Mouse (Mus musculus): ENCODE data around the gene Serinc3.

The Serinc3 gene

GRCm38 (mm10) chr2:163620451-163620850 is 24.5 kb downstream of the Serinc3 start:
- no peak for DNase-seq

DNA sequence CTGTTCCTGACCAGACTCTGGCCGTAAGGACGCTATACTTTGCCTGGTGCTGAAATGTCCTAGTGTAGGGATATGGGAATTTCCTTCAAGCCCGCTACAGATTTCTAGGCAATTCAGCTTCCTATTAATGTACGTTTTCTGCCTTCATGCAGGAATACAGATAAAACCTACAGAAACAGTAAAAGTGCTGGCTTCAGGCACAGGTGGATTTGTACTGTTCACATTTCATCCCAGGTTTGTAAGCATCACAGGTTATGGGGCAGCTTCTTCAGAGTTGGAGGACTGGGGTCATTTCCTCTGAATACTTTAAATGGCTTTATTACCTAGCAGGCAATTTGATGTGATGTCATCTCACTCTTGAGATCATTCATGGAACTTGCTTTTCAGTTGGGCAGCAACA is 27.1 kb downstream of the Serinc3 start:
- no peak for DNase-seq

DNA sequence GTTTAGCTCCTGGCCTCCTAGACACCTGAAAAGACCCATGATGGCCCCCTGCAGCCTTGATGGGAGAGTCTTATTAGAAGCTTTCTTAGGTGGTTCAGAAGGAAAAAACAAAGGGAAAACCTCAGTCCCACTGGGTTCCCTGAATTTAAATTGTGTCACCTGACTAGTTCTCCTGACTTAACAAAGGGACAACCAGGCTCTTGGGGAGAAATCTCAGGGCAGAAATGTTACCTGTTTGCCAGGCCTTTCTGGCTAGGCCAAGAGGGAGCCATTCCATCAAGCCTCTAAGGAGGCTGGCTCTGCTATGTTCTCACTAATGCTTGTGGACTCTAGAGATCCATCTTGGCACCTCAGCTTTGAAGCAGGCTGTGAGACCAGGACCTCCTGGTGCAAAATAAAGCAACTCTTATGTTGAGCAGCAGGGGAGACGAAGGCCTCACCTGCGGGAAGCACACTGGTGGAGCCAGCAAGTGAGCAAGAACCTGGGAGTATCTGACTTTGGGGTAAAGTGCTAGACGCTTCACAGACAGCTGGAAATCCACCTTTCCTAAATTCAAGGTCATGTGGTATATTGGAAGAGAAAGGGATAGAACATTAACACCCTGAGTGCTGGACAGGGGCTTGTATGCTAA is 27.6 kb downstream of the Serinc3 start:
- DNase-seq: no peak

GRCm38 (mm10) chr2:163616652-163617227 is 28.2 kb downstream of the Serinc3 start:
- no peak for DNase-seq

- no peak for DNase-seq
These were observed 28.9 kb downstream of the Serinc3 start for GRCm38 (mm10) chr2:163615906-163616651.

GRCm38 (mm10) chr2:163615401-163615800 is 29.5 kb downstream of the Serinc3 start:
- no peak for DNase-seq

DNA sequence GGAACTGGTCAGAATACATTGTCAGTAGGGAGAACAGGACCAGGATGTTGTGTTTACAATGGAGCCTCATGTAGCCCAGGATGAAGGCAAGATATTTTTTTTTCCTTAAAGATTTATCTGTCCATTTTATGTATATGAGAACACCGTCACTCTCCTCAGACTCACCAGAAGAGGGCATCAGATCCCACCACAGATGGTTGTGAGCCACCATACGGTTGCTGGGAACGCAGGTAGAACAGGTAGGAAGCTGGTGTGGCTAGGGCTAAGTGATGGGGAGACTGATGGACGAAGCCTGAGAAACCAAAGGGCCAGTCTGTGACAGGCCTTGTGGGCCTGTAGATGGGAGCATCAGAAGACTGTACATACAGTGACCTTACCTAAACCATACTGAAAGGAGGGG is 30.9 kb downstream of the Serinc3 start:
- no peak for DNase-seq

GRCm38 (mm10) chr2:163613206-163613605 is 31.7 kb downstream of the Serinc3 start:
- no peak for DNase-seq

GRCm38 (mm10) chr2:163611176-163611575 is 33.8 kb downstream of the Serinc3 start:
- DNase-seq: no peak

DNA sequence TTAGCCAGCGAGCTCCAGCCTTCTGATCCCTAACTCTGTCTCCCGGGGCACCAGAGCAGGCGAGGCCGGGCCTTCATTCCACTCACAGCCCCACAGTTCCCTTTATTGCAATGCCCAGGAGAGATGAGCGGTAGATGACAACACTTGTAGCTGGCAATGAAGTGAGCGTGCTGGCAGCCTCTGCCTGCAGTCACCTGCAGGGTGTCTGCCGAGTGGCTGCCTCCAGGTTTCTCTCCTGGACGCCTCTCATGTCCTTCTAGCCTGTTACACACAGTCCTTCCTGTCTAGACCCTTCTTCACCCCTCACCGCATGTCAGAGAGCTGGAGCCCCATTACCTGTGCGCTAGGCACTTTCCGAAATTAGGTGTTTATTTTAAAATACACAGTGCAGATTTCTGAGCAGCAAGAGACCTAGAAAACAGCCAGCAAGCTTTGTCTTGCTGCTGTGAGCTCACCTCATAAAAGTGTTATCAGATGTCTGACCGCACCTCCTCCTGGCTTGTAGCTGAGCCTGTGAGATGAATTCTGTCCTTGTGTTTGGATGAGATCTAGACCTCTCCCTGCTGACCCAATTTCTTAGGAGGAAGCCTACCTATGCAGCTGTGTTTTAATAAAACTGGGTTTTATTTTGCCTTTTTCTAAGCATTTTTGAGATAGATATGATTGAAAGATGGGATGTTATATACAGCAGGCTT is 35.5 kb downstream of the Serinc3 start:
- no peak for DNase-seq

GRCm38 (mm10) chr2:163608008-163608407 is 36.9 kb downstream of the Serinc3 start:
- DNase-seq: no peak

- DNase-seq: no peak
These were observed 38.8 kb downstream of the Serinc3 start for GRCm38 (mm10) chr2:163606161-163606560.

- peak; percentile 80 for DNase-seq
These were observed 42.6 kb downstream of the Serinc3 start, which contains the start of gene Ttpal for GRCm38 (mm10) chr2:163602101-163602971. Ttpal (plus strand) TSS chr2:163602314.

DNA sequence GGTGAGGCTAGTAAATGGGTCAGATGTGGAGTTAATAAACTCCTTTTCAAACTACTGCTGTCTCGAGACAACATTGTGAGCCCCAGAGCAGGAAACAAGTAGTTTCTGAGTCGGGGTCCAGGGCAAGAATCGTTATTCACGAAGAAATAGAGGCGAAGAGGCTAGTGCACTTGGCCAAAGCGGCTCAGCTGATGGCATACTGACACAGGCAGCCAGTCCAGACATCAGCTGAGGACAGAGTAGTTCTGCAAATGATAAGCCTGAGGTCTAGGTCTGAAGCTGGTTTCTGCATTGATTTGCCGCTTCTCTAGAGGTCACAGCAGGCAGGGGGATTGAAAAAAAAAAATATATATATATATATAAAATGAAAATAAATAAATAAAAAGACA is 43.2 kb downstream of the Serinc3 start:
- no peak for DNase-seq

GRCm38 (mm10) chr2:163601066-163601465 is 43.9 kb downstream of the Serinc3 start:
- no peak for DNase-seq

- DNase-seq: peak; percentile 63
These were observed 45.7 kb downstream of the Serinc3 start for GRCm38 (mm10) chr2:163599226-163599625.

DNA sequence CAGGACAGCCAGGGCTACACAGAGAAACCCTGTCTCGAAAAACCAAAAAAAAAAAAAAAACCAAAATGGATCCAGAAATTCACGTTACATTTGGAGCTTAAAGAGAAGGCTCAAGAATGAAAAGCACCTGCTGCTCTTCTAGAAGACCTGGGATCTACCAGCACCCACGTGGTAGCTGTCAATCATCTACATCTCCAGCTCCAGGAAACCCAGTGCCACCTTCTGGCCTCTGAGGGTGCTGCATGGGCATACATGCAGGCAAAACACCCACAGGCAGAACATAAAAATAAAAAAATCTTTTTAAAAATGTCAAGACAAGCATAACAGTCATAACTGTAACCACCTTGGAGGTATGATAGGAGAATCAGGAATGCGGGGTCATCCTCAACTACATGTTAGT is 47.3 kb downstream of the Serinc3 start:
- peak; percentile 49 for DNase-seq

- DNase-seq: no peak
These were observed 48.1 kb downstream of the Serinc3 start for GRCm38 (mm10) chr2:163596873-163597155.

DNA sequence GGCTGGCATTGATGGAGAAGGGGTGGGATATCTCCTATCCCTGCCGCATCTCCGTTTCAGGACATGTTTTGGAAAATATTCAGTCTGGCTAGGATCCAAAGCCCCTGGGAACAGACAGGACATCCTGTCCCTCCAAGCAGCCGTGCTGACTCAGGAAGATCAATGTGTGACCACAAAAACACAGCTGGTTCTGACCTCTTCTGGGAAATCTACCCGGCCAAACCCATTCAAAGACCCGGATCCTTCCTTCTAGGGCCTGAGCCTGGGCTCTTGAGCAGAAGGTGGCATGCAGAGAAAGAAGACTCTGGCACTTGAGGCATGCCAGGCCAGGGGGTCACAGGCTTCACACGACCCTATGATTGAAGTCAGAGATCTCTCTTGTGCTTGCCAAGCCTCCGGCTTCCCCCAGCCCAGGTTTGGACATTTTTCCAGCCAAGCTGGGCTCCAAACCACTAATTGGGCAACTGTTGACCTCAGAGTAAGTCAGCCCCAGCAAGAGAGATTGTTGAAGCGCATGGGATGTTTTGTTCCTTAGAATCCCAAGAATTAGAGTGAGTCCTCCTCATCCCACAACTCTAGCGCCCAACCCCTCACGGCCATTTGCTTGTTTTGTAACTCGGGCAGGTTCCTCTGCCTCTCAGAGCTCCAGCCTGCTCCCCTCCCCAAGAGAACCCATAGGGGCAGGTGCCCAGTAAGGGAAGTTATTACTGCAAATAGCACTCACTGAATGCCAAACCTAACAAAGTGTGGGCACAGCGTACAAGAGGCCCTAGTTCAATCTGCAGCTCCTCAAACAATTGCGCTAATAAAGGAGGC is 48.7 kb downstream of the Serinc3 start:
- DNase-seq: no peak

- DNase-seq: no peak
These were observed 49.8 kb downstream of the Serinc3 start for GRCm38 (mm10) chr2:163595119-163595518.

DNA sequence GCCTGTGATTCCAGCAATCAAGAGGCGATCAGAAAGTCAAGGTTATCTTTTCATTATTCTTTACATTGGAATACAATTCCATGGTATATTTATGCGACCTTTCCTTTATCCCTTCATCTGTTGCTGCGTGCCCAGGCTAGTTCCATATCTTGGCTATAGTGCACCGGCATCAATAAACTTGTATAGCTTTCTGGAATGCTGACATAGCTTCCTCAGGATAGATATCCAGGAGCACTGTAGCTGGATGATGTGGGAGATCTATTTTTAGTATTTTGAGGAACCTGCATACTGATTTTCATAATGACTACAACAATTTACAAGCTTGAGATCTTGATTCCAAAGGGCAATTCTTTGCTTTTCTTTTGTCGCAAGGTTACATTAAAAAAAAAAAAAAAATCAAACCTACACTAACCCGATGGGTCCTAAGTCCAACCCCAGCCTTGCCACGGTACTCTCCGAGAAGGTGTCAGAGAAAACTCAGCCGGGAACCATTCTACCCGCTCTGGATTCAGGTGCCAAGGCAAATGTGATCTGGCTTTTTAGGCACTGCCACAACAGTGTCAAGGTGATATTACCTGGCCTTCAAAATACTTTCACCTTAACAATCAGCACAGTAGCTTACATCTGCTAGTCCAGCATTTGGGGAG is 51.2 kb downstream of the Serinc3 start:
- no peak for DNase-seq
